8 mouse cellular contexts compared by ENCODE assay signal in genomic region chr14:25480916-25481666, GRCm38 (mm10). TPM values are rescaled to one million over a fixed set of nuclear protein-coding genes. Genes with fewer than 3 reads are reported as not detected.
DNase-seq lines count a peak whose midpoint lies in the region; ATAC-seq and TF ChIP-seq lines count a peak whose summit lies in the region.

No protein-coding gene starts in this region.

- H3K4me3 ChIP-seq in lung, postnatal 0 days (ENCODE audit: low read depth, low read length): no peak overlapping the region

- 28% methylated on average over 20 of the region's 20 CpGs for WGBS in lung, postnatal 0 days

- H3K9me3 ChIP-seq in lung, postnatal 0 days (ENCODE audit: low read length): no peaks in the 10 kb centered on the region

- peak; percentile 72 for TF ChIP-seq EP300 in lung, postnatal 0 days (IDR thresholded peaks at IDR 0.05)

- DNase-seq in cerebellum, adult 9-10 months: peak; percentile 54
- DNase-seq in cerebellum, postnatal 4 days (ENCODE audit: low spot score in 2 of 2): no peak
- DNase-seq in adrenal gland, postnatal 25 days: peak; percentile 75
- DNase-seq in heart, adult 9 months (ENCODE audit: low spot score in 2 of 2): peak; percentile 68 to 74
- peak; percentile 91 to 96 for DNase-seq in kidney, adult 8-10 months
- peak; percentile 90 for DNase-seq in lung, postnatal 0 days (ENCODE audit: low spot score)
- DNase-seq in spleen, postnatal 14 days (ENCODE audit: low spot score in 2 of 2): peak; percentile 22 to 39
- DNase-seq in MN1 (ENCODE audit: low spot score): no peak

- H3K9ac ChIP-seq in lung, postnatal 0 days (replicated peaks; ENCODE audit: low read depth): no peak overlapping the region; the same call in 1 of the 2 replicates

- no peaks in the 10 kb centered on the region for H3K27me3 ChIP-seq in lung, postnatal 0 days (replicated peaks; ENCODE audit: insufficient read depth, low read length)

- TF ChIP-seq CTCF in lung, postnatal 0 days (IDR thresholded peaks at IDR 0.05): no peak

- ATAC-seq in lung, postnatal 0 days: peak; percentile 82

- no peaks in the 10 kb centered on the region; the same call in 1 of the 2 replicates for H3K36me3 ChIP-seq in lung, postnatal 0 days (ENCODE audit: insufficient read depth, low read length)

- H3K4me1 ChIP-seq in lung, postnatal 0 days (ENCODE audit: insufficient read depth, low read depth, low read length): peaks cover 47% of the 10 kb centered on the region

- peak overlapping the region; percentile 8 for H3K4me2 ChIP-seq in lung, postnatal 0 days (replicated peaks; ENCODE audit: low read depth, low read length)

- peak overlapping the region; percentile 82 for H3K27ac ChIP-seq in lung, postnatal 0 days (ENCODE audit: low read length)

RNA-seq across cellular contexts. Expression of gene Zmiz1, which starts 22.1 kb away (rescaled TPM):
- total RNA-seq in adrenal gland, postnatal 25 days (2021): 125 and 153 TPM in 2 replicates
- 18.0 and 20.2 TPM in 2 replicates for polyA plus RNA-seq in lung, postnatal 0 days (2015; fragmentation: Nextera tagmentation; extraction: Ambion mirVana)

Comparison
In these comparisons a context has a peak if more than half of its experiments do, and no peak if none do; other contexts are left out.
1. DNase-seq: peak in cerebellum, adult 9-10 months (single experiment), adrenal gland, postnatal 25 days (single experiment), heart, adult 9 months (2 of 2), kidney, adult 8-10 months (2 of 2), lung, postnatal 0 days (single experiment) and spleen, postnatal 14 days (2 of 2); none in cerebellum, postnatal 4 days (0 of 2) and MN1 (single experiment).